Mouse (Mus musculus): ENCODE data around the gene Bzw2.

DNA sequence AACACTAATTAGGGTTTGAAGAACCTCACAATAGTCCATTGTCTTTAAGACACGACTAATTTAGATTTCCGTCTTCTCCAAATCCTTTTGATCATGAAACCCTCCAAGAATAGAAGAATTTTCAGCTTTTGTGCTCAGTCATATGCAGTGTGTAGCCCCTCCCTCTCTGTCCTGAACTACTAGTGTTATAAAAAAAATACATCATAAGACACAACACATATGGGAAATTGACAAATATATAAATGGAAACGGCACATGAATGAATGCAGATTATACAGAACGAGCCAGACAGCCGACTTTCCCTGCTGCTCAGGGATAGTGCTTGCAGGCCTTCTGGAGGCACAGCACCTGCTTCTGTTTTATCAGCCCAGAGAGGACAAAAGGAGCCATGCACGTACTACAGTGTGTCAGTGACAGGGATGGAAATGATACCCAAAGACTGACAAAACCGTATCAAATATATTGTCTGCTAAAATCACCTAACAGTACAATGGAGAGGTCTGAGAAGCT, 62.5 kb downstream of the Bzw2 start:
- TF ChIP-seq POLR2A (IDR thresholded peaks at IDR 0.05; ENCODE audit: low read depth, low read length): no peak
- no peak for TF ChIP-seq CTCF (IDR thresholded peaks at IDR 0.05; ENCODE audit: borderline replicate concordance, insufficient read depth, low read length)

Measured in embryonic fibroblast, embryonic 13.5 days (primary cell).